Mouse (Mus musculus): ENCODE results near the gene Xrra1. TPM values are rescaled to one million over a fixed set of nuclear protein-coding genes. Genes with fewer than 3 reads are reported as not detected.
"Not testable (repeated sequence)": the region's sequence is repeated elsewhere in the genome, so short reads cannot be mapped to it uniquely, and the experiment has no call there.

Gene Xrra1
- total RNA-seq (2021) = 1 to 10 TPM; 2.5 to 2.6 TPM
- long read RNA-seq, experiment 1, partial matches to known transcripts = 2 of 2 reads
- long read RNA-seq, experiment 1, other reads (novel, unspliced or antisense) = 0 of 2 reads
- long read RNA-seq, experiment 2, partial matches to known transcripts = 8 of 10 reads
- long read RNA-seq, experiment 2, other reads (novel, unspliced or antisense) = 2 of 10 reads

DNA sequence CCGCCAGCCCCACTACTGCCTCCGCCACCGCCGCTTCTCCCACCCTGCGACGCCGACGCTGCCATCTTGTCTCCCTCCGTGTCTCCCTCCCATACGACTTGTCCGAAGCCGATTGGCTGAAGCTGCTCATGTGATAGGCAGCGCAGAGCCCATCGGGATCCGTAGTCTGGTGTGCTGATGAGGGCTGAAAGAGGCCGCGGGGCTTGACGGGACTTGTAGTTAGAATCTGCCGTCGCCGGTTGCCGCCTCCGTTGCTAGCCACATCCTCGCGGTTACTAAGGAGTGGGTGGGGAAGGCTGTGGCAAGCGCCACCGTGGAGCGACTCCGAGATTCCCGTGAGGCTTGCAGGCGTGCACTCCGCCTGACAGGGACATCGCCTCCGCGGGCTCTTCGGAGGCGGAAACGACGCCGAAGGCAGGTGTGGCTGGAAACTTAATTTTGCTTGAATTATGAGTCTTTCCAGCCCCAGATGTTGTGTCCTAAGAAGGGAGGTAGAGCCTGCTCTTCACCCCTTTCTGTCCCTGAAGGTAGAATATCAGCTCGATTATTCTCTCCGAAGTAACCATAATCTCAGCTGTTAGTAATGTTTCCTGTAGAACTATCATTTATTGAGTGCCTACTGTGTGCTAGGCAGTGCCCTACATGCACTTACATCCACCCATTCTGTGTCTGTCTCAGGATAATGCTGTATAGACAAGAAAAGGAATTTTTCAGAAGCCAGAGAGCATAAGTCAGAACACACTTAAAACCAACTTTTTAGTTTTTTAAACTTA lies at the start of gene Xrra1:
TSS of gene Xrra1 (plus strand) at position 304 of the 773 bp plus-strand sequence.
- peak; percentile 97 for DNase-seq

DNA sequence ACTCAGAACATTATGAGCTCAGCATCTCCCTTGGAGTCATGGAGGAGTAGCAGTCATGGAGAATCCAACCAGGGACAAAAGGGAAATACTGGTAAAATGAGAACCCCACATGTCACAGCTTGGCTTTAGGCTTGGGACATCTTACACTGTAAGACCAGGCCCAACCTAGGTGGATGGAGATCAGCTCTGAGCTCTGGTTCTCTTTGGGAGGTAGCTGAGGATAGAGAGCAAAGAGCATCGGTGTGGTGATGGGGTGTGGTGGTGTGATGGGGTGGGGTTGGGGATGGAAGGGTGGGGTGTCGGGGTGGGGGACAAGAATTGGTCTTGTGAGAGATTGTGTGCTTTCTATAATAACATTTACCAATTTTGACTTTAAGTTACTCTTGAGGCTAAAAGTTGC lies 48.1 kb upstream of the Xrra1 start:
- no peak for DNase-seq

DNA sequence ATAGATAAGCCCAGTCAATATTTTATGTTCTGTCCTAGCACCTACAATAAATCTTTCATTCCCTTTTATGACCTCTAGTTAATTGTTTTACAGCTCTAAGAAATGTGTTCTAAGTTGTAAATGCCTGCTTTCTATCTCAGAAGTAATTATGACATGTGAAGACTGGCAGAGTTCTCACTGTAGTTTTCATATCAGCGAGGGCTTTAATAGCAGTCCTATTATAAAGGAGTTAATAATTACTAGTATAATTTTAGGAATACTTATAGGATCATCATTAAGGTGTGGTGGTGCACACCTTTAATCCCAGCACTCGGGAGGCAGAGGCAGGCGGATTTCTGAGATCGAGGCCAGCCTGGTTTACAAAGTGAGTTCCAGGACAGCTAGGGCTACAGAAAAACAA lies 47.3 kb upstream of the Xrra1 start:
- no peak for DNase-seq

GRCm38 (mm10) chr7:99813394-99813793 lies 45.5 kb upstream of the Xrra1 start:
- DNase-seq = peak; percentile 60

DNA sequence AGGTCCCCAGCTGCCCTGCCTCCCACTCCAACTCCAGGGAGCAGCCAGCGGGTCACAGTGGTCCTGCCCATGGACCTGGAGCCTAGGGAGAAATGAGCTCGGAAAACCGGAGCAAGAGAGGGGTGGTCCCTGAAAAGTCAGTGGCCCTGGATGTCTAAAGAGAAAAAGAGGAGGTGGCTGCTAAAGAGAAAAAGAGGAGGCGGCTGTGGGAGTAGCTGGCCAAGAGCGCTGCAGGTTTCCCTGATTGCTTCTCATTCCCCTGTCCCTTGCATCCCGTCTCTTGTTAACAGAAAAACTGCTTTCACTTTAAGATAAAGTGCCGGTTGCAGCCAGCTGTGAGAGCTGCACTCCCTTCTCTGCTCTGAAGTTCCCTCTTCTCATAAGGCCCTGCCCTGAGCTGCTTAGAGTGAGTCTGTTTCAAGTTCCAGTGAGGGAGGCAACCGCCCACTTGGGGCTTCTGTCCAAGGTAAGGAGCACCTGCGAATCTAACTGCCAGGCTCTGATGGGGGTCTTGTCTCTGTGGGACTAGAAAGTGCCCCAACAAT lies 40.7 kb upstream of the Xrra1 start:
- DNase-seq = not testable (repeated sequence)

- no peak for DNase-seq
Measured at GRCm38 (mm10) chr7:99821953-99822352, 37.0 kb upstream of the Xrra1 start.

GRCm38 (mm10) chr7:99822426-99822825 lies 36.5 kb upstream of the Xrra1 start:
- no peak for DNase-seq

DNA sequence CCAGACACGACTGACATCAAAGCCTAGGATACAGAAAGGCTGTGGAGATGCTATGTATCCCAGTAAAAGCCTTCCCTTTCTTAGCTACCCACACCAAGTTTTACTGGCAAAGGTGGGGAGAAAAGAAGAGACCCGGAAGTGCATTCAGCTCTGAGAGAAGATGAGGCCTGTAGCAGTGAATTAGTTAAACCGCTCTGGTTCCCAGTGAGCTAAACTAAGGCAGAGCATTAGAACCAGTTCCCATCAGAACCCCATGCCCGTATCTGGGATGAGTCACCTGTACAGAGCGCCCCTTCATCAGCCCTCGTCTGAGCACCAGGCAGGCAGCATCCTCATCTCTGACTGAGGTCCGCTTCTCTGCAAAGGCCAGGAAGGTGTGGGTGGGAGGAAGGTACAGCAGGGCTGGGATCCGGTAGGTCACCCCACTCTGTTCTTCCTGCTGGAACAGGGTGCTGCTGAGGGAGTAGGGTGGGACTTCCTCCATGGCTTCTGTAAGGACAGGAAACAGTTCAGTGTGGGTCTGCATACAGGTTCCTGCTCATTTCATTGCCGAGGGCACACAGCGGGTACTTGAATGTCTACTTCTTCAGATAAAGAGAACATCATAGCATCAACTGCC lies 35.8 kb upstream of the Xrra1 start:
- DNase-seq = no peak

- DNase-seq = no peak
Measured at GRCm38 (mm10) chr7:99824649-99825483, 34.0 kb upstream of the Xrra1 start.

DNA sequence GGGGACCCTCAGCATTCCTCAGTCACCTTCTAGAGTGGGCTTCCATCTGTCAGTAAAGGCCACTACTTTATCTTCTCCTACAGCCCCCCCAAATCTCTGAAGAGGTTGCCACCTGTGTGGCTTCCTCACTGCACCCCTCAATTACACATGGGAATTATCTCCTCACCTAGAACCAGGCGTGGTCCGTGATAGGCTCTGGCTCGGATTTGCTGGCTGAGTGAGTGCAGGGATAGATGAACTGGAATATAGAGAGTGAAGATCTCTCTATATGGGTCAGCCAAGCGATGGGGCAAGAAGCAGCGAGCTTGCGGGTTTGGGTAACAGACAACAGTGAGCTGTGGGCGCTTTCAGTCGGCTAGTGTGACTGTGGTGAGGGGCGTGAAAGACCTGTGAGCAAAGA lies 33.4 kb upstream of the Xrra1 start:
- DNase-seq = no peak

DNA sequence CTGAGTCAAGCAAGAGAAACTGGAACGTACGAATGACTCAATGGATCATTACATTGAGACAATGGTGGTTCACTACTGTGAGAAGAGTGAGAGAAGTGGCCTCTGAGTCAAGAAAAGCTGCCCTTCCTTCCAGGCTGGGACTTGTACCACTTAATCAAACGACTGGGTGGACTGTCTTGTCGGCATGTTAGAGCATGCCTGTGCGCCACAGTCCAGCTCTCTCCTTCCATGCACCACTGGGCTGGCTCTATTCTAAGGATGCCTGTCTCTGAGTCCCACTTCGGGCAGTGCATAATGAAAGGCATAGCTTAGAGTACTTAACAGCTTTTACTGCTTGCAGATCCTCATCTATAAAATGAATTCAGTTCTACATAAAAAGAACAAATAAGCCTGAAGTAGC lies 32.8 kb upstream of the Xrra1 start:
- DNase-seq = no peak

DNA sequence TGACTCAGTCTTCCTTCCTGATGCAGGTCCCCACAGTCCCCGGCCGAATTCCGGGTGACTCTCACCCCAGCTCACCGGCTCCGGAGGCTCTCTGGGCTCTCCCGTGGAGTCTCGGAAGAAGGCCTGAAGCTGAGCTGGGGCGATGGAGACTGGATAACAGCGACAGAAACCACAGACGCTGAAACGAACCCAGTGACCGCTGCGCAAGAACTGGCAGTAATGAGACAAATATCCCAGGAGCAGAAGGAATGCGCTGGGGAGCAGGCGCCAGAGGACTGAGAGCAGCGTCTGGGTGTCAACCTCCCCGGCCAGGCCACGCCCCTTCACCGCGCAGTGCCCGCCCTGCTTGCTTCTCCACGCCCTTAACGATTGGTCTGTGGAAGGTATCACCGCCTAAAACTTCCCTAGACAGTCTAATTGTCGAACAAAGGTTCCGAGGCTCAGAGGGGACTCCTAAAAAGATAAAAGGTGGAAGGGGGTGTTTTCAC lies 30.8 kb upstream of the Xrra1 start, which contains the start of gene Neu3:
TSS of gene Neu3 (minus strand) at position 335 of the 488 bp plus-strand sequence.
- DNase-seq = peak; percentile 96

DNA sequence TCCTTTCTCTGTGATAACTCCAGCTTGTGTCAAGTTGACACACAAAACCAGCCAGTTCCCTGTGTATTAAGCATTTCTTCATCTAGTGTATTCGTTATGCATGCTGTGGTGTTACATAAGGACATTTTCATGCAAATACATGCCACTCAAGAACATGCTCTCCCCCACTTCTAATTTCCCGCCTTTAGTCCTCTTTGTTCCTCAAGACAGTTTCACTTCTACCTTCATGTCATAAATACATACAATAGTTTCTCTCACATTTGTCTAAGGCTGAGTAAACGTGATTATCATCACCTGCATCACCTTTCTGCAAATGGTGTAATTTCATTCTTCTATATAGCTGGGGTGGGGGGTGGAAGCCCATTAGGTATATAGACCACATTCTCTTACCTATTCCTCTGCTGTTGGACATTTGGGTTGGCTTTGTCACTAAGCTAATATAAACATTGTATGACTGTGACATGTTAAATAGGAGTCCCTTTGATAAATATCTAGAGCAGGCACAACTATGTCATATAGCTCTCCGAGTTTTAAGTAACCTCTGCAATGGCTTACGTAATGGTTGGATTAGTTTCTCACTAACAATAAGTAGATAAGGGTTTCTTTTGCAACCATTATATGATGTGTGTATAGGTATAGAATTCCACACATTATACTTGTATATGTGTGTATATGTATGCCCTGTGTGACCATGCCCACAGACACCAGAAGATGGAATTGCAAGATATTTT lies 25.6 kb upstream of the Xrra1 start:
- no peak for DNase-seq

DNA sequence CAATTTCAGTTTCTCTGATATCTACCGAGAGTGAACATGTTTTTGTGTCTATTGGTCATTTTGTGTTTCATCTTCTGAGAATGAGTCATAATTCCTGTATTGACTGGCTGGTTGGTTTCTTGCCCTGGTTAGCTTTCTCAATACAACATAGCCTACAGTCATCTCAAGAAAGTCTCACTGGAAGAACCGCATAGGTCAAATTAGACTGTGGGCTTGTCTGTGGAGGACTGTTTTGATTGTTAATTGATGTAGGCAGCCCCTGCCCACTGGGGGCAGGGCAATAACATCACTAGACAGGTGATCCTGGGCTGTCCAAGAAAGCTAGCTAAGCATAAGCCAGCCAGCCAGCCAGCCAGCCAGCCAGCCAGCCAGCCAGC lies 25.1 kb upstream of the Xrra1 start:
- no peak for DNase-seq

- no peak for DNase-seq
Measured at GRCm38 (mm10) chr7:99834314-99834853, 24.5 kb upstream of the Xrra1 start.

DNA sequence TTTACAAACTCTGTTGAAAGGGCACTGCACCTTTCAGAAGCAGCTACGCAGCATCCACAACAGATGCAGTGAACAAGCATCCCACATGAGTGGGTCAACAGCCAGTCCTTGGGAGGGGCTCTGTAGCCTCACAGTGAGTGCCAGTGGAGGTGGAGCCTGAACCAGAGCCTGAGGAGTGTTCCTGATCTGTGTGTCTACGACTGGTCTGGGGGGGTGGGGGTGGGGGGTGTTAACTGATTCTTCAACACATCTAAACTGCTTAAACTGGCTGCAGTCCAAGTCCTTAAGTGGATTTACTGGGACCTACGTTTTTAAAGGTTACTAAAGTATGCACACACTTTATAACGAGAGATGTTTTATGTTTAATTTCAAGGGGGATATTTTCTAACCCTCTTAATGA lies 22.1 kb upstream of the Xrra1 start:
- no peak for DNase-seq

DNA sequence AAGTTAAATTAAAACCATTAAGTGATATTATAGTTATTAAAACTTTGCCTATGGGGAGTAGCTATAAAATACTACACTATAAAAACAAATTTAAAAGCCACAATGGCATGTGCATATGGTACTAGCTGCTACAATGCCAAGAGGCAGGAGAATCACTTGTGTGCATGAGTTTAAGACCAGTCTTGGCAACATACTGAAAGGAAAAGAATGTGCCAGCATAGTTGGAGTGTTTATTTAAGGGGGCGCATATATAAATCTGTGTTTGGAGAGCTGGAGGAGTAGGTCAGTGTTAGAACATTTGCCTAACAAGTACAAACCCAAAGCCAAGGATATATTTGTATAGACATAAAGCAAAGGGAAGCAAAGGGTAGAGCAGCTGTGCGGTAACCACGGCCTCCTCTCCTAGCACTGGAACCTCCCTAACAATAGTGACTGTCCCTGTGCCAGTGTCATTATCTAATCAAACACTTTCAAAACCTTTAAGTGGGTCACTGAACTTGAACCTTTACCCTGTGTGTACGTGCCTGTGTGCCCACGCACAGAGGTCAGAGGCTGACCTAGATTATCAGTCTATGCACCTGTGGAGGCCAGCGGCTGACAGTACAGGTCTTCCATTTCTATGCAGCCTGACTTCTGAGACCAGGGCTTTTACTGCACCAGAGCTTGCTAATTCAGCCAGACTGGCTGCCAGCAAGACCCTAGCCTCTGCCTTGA lies 21.4 kb upstream of the Xrra1 start:
- no peak for DNase-seq

DNA sequence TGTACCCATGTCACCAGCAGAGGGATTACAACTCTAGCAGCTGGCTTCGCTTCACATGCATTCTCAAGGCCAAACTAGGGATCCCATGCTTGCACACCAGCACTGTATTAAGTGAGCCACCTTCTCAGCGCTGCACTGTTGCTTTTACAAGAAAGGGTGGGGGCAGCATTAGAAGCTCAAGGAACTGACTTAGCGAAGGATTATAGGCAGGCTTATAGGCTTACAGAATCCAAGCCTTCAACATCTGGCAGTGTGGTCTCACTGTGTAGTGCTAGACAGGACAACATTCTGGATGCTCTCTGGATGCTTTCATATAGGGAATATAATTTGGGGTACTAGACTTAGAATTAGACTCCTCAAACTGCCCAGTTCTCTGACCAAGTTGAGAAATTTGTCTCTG lies 20.7 kb upstream of the Xrra1 start:
- no peak for DNase-seq

DNA sequence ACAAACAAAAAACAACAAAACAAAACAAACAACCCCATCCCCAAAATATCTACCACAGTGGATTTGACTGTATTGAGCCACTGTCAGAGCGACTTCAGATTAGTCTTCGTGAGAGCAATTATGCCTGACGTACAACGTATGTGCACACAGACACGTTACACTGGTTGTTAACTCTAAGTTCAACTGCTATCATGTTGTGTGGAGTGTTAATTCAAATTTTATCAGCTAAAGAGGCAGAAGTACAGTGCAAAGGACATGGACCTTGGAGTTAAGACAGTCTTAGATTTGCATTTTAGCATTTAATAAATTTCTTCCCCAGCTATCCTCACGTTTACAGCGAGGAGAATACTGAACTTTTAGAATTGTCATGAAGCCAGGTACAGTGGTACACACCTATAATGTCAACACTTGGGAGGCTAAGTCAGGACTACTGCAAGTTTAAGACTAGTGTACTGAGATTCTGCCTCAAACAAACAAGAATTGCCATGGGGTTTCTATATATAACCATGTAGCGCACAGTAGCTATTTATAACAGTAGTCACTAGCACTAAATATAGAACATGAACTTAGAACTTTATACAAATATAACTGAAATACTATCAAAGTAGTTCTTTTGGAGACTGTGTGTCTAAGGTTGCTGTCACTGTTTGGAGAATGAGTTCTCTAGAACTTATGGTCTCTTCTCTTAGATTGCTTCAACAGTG lies 13.2 kb upstream of the Xrra1 start:
- no peak for DNase-seq

DNA sequence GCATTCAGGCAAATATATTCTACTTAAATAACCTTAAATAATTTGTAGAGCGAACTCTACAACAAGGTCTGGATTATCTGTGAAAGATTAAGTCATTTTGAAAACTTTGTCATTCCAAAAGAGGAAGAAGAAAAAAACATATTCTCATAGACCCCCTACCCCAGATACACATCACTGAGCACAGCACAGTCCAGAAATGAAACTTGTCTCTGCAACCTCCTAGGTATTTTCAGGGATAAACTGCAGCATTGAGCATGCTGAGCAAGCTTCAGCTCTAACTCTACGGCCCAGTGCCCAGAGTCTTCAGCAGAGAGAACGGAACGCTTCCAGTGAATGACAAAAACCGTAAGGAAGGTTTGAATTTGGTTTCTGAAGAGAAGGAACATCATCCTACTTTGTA lies 8.4 kb upstream of the Xrra1 start:
- no peak for DNase-seq
